Mouse (Mus musculus) small intestine, adult 2 months (tissue): ENCODE data around the gene Man1a2. TPM values are rescaled to one million over a fixed set of nuclear protein-coding genes. Genes with fewer than 3 reads are reported as not detected.

Experiments used
- H3K27ac ChIP-seq: fragments of 200-500 bp; 2 replicates; pipeline ENCODE4 v1.5.1; 2012; ENCODE audit warnings: low read depth, low read length, control low read depth, inconsistent platforms; ENCODE audit not compliant: insufficient read depth
- H3K27me3 ChIP-seq: fragments of 200-500 bp; 2 replicates; pipeline ENCODE4 v1.6.1; 2012; ENCODE audit warnings: mild to moderate bottlenecking, moderate library complexity, low read length, inconsistent platforms; ENCODE audit not compliant: control insufficient read depth, insufficient read depth
- H3K36me3 ChIP-seq: fragments of 200-500 bp; 2 replicates; pipeline ENCODE4 v1.6.1; 2012; ENCODE audit warnings: mild to moderate bottlenecking, low read length, control low read depth, inconsistent platforms; ENCODE audit not compliant: control insufficient read depth, insufficient read depth
- H3K4me1 ChIP-seq: fragments of 200-500 bp; 2 replicates; pipeline ENCODE4 v1.6.1; 2012; ENCODE audit warnings: low read length, inconsistent platforms, mixed read lengths; ENCODE audit not compliant: control insufficient read depth, insufficient read depth, insufficient read length
- H3K4me3 ChIP-seq: fragments of 200-500 bp; 2 replicates; pipeline ENCODE4 v1.5.1; 2012; ENCODE audit warnings: low read depth, mild to moderate bottlenecking, control low read depth, inconsistent platforms, low read length, moderate library complexity
- CTCF ChIP-seq: fragments of 200-500 bp; IDR thresholded peaks from 2 replicates; pipeline ENCODE4 v1.5.1; 2012; ENCODE audit warnings: low read depth, mild to moderate bottlenecking, control low read depth, inconsistent platforms, low read length, moderate library complexity, mixed read lengths; ENCODE audit not compliant: insufficient replicate concordance, insufficient read length; ENCODE audit errors: extremely low read depth
- POLR2A ChIP-seq: fragments of 200-500 bp; IDR thresholded peaks from 2 replicates; pipeline ENCODE4 v1.6.1; 2012; ENCODE audit warnings: low read depth, mild to moderate bottlenecking, control low read depth, inconsistent platforms, low read length, moderate library complexity
- WGBS: fragments of 180-500 bp; shearing (Covaris S2); methylation state at CpG from one replicate; pipeline ENCODE4 v1.1.7; 2018; 5-methylcytosine and 5-hydroxymethylcytosine counted together
- polyA plus RNA-seq: library from polyadenylated mRNA; depleted of rRNA; stranded (reverse); fragments of >200 nt; gene quantifications from 2 replicates; pipeline ENCODE4 v1.2.3, GENCODE M21; 2012

Man1a2 gene
- polyA plus RNA-seq, 1 experiment, result 31.1 TPM

DNA sequence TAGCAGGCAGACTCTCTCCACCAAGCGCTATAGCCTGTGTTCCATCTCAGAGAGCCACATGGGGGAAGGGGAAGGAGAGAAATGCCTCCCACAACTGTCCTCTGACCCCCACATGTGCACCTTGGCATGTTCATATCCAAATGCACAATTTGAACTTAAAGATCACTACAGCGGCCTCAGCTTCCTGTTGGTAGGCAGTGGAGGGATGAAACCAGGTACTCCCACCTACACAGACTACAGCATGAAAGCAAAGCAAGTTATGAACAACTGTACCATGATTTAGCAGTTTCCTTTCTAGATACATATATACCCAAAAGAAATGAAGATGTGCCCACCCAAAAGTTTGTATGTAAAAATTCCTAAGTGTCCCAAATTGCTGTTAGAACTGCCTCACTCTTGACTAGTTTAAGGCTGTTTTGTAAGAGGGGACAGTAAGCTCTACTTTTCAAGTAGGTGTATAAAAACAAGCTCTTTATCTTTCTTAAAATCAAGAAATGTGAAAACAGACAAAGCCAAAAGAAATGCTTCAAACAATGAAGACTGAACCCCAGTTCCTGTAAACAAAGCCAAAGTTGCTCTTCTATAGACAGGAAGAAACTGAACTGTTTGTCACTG lies 123.6 kb downstream of the Man1a2 start:
- Histone ChIP-seq H3K27me3 (no peaks in the 10 kb centered on the region), H3K36me3 (peaks cover 8% of the 10 kb centered on the region; the same call in 1 of the 2 replicates), H3K4me1 (no peaks in the 10 kb centered on the region), H3K27ac (no peak overlapping the region), H3K4me3 (no peak overlapping the region)
- TF ChIP-seq CTCF (no peak), POLR2A (no peak)
- 93% methylated on average over 2 of the region's 2 CpGs for WGBS

- H3K36me3 ChIP-seq, result peaks cover 2% of the 10 kb centered on the region; the same call in 1 of the 2 replicates
- H3K4me1 ChIP-seq, result no peaks in the 10 kb centered on the region
- H3K4me3 ChIP-seq, result no peak overlapping the region
- TF ChIP-seq CTCF, result no peak
- no peak for TF ChIP-seq POLR2A
- no peaks in the 10 kb centered on the region for H3K27me3 ChIP-seq
- no peak overlapping the region; the same call in 1 of the 2 replicates for H3K27ac ChIP-seq
- WGBS, result 91% methylated on average over 7 of the region's 7 CpGs
Measured at GRCm38 (mm10) chr3:100559431-100559830, 125.9 kb downstream of the Man1a2 start.

DNA sequence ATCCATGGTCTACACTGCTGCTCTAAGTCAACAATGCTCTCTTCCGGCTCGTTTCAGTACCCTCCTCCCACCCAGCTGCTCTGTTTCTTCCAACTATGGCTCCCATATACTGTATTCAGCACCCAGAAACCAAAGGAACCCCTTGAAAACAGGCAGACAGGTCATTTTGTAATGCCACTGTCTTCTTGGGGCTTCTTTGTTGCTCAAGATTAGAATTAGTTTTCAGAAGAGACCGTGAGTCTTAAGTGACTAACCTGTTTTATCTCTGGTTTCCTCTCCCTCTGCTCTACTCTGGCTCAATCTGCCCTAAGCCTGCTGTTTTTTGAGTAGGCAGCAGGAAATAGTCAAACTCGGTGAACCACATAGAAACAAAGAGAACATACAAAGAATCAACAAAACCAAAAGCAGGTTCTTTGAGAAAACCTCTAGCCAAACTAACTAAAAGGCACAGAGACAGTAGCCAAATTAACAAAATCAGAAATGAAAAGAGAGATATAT lies 127.0 kb downstream of the Man1a2 start:
- Histone ChIP-seq H3K4me1 (no peaks in the 10 kb centered on the region), H3K36me3 (peaks cover 2% of the 10 kb centered on the region; the same call in 1 of the 2 replicates), H3K4me3 (no peak overlapping the region), H3K27ac (peak overlapping the region; percentile 16; the same call in 1 of the 2 replicates), H3K27me3 (no peaks in the 10 kb centered on the region)
- no peak for TF ChIP-seq CTCF
- TF ChIP-seq POLR2A, result no peak
- WGBS, result 60% methylated on average over 4 of the region's 4 CpGs

- Histone ChIP-seq H3K27ac (no peak overlapping the region), H3K4me3 (no peak overlapping the region), H3K27me3 (no peaks in the 10 kb centered on the region), H3K4me1 (no peaks in the 10 kb centered on the region), H3K36me3 (no peaks in the 10 kb centered on the region)
- no peak for TF ChIP-seq CTCF
- no peak for TF ChIP-seq POLR2A
- 41% methylated on average over 5 of the region's 5 CpGs for WGBS
Measured at GRCm38 (mm10) chr3:100554843-100555242, 130.5 kb downstream of the Man1a2 start.

- H3K27me3 ChIP-seq, result no peaks in the 10 kb centered on the region
- 83% methylated on average over 3 of the region's 3 CpGs for WGBS
- H3K4me1 ChIP-seq, result no peaks in the 10 kb centered on the region
- H3K4me3 ChIP-seq, result no peak overlapping the region
- TF ChIP-seq CTCF, result no peak
- no peak for TF ChIP-seq POLR2A
- no peak overlapping the region for H3K27ac ChIP-seq
- no peaks in the 10 kb centered on the region for H3K36me3 ChIP-seq
Measured at GRCm38 (mm10) chr3:100552171-100552570, 133.1 kb downstream of the Man1a2 start.

DNA sequence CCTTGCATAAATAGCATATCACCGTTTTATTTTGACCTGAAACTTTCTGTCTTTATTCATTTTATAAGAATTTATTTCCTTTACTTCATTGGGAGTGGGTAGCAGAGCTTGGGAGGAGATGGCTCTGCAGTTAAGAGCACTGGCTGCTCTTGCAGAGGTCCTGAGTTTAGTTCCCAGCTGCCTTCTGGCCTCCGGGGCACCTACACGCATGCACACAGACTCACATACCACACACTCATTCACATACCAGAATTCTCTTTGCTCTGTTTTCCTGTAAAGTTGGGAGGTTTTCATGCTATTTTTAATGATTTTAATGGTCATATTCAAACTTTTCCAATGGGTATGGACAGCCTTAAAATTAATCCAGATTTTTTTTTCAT lies 137.4 kb downstream of the Man1a2 start:
- 59% methylated on average over 3 of the region's 3 CpGs for WGBS
- Histone ChIP-seq H3K36me3 (no peaks in the 10 kb centered on the region), H3K4me1 (no peaks in the 10 kb centered on the region), H3K27me3 (no peaks in the 10 kb centered on the region), H3K4me3 (no peak overlapping the region), H3K27ac (no peak overlapping the region)
- TF ChIP-seq POLR2A (no peak), CTCF (no peak)

GRCm38 (mm10) chr3:100547162-100547912 lies 138.0 kb downstream of the Man1a2 start:
- WGBS, result 37% methylated on average over 10 of the region's 10 CpGs
- H3K36me3 ChIP-seq, result no peaks in the 10 kb centered on the region
- no peaks in the 10 kb centered on the region for H3K27me3 ChIP-seq
- TF ChIP-seq POLR2A, result no peak
- TF ChIP-seq CTCF, result no peak
- no peak overlapping the region for H3K4me3 ChIP-seq
- H3K4me1 ChIP-seq, result no peaks in the 10 kb centered on the region
- H3K27ac ChIP-seq, result no peak overlapping the region
